Mouse (Mus musculus) spleen, adult 12 weeks (tissue): ENCODE data around the gene Asb4.

Experiments used
- DNase-seq: peaks from one replicate; pipeline ENCODE4 v3.0.0; 2022; ENCODE audit warnings: low spot score

The Asb4 gene

GRCm38 (mm10) chr6:5394971-5395370, 11.8 kb downstream of the Asb4 start:
- no peak for DNase-seq

DNA sequence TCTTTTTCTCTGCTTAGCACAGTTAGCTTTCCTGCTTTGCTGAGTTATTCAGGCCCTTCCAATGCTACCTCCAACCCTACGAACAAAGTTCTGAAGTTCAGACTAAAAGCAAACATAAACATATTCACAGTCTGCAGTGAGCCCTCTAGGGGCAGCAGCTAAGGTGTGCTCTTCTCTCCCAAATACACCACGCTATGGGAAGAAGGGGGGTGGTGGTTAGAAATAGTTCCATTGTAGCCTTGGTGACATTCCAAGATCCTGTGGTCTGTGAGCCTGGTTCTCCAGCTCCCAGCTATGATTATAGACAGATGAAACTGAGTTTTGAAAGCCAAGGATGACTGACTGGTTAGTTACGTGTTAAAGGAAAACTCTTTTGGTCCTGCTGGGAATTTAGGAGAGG, 13.6 kb downstream of the Asb4 start:
- no peak for DNase-seq

GRCm38 (mm10) chr6:5401394-5401793, 18.2 kb downstream of the Asb4 start:
- no peak for DNase-seq

DNA sequence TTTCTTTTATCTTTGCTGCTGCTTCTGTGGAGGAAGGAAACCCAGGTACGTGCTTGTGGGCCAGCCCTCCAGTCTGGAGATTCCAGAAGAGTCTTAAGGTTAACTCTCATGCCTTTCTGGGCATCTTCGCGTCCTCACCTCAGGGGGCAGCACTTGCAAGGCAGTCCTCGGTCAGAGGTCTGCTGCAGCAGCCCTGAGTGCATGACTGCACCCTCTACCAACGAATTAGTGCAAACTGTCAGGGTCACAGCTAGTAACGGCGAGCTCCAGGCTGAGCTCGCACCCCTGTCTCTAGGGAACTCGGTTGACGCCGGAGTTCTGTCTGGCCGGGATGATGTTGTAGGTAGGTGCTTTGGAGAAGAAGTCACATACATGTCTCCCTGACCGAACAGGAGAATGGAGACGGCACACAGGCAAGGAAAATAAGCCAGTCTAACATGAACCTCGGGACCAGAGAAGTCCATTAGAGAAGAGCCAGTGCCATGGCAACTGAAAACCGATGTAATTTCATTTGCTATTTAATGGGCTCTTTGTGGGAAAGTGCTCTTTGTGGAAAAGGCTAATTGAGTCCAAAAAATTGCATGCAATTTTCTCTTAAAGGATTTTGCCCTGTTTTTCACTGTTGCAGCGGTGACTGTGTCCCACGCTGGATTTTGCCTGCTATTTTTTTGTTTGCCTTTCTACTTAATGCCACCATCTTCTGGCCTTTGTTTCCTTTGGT, 20.1 kb downstream of the Asb4 start:
- no peak for DNase-seq

DNA sequence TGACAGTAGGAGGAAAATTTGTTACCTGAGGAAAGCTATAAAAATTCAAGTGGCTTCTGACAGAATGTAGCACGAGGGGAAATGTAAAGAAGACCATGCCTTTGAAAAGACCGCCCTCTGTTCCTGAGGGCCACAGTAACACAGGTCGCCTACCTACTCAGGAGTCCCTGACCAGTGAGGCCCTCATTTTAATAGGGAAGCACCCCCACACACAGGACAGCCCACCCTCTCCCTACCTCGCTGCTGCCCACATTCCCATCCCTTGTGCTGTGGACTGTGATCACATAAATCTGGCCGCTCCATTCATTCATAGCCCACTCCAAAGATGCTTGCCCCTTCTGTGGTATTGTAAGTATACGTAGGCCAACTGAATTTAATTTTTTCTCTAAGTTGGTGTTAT, 20.8 kb downstream of the Asb4 start:
- DNase-seq, result no peak

DNA sequence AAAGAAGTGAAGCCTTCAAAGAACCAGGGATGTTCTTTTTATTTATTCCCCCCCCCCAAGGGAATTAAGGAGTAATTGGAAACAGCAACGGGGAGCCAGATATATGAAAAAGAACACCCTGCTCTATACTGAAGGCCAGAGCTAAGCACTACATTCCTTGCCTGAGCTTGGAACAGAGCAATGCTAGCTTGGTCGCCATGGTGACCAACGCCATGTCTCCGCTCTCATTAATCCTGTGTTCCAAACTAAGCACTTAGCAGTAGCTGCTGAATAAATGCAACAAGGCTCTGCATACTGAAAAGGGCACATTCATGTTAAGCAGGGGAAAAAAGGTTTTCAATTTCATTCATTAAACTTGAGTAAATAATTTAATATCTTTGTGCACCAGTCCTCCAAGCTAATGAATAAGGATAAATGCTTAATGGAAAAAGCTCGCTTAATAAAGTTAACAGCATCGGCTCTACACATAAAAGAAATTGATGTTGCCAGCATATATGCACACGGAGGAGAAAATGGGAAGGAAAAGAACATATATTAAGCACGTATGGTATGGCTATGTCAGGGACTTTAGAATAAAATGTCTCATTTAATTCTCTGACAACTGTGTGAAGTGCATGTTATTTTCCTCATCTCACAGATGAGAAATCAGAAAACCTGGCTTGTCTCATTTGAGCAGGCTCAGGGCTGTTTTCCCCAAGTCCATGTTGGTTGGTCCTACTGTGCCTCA, 25.4 kb downstream of the Asb4 start:
- no peak for DNase-seq

DNA sequence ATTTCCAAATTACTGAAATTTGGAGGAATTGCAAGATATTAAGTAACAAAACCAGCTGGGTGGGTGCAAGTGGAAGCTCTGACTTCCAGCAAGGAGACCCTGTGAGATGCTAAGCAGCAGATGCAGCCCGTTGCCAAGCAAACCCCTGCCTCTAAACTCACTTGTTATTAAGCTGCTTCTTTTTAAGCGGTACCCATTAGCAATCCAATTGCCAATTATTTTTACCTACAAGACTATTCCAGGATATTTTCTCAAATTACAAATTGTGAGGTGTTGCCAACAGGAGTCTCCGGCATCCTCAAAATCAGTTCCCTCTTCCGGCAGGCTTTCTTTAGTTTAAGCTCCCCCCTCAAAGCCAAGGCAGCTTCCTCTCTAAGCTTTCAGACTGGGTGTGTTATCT, 26.5 kb downstream of the Asb4 start:
- no peak for DNase-seq

DNA sequence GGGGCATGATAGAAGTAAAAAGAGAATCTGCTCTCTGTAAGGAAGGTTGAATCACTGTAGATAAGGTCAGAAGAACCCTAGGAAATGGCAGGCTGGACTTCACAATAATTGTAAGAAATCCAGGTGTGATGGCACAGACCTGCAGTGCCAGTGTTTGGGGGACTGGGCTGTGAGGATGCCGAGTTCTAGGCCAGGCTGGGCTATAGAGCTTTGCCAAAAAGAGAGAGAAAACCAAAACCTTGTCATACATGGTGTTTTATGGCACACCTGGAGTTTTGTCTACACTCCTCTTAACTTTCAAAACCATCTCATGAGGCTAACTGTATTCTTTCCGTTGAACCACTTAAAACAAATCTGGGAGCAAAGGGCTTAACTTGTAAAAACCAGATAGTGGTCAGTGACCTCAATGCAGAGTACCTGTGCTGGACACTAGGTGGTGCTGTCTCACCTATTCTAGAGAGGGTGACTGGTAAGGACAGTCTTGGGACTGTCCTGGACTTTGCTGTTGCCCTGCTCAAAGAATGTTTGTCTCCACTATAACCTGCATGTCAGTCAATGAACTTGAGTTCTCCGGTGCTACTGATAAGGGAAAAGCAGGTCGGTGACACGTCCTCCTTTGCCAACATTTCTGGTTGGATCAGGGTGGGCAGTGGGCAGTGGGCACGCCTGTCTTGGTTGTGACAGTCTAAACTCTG, 27.7 kb downstream of the Asb4 start:
- DNase-seq, result peak; percentile 8

DNA sequence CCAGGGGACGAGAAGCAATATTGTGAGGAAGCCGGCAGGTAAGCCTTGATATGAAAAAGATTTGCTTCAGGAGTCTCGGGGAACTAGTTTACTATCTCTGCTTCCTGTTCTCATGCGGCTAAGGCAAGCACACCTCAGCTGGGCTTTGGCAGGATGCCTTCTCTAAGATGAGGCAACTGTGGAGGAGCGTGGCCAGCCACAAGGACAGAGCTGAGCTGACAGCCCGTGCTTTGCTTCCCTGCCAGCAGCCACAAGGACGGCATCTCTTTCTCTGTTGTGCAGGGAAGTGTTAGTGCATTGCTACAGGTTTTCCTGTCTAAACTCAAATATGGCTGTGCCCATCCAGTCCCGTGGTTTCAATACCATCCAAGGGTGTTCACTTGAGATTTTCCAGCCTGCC, 30.1 kb downstream of the Asb4 start:
- no peak for DNase-seq

GRCm38 (mm10) chr6:5421442-5421841, 38.3 kb downstream of the Asb4 start:
- no peak for DNase-seq

- no peak for DNase-seq
Measured at GRCm38 (mm10) chr6:5422386-5422785, 39.2 kb downstream of the Asb4 start.

DNA sequence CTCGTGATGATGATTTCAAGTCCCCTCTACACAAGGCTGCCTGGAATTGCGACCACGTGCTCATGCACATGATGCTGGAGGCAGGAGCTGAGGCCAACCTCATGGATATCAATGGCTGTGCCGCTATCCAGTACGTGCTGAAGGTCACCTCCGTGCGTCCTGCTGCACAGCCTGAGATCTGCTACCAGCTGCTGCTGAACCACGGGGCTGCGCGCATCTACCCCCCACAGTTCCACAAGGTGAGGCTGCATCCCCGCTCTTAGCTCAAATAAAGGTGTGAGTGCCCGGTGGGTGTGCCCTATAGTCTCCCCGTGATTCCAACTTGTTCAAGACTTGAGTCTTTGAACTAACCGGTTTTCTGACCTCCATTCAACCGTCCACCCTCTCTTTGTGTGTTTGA, 40.4 kb downstream of the Asb4 start:
- DNase-seq, result no peak

GRCm38 (mm10) chr6:5427033-5427432, 43.8 kb downstream of the Asb4 start:
- no peak for DNase-seq

GRCm38 (mm10) chr6:5429562-5429961, 46.4 kb downstream of the Asb4 start:
- no peak for DNase-seq

DNA sequence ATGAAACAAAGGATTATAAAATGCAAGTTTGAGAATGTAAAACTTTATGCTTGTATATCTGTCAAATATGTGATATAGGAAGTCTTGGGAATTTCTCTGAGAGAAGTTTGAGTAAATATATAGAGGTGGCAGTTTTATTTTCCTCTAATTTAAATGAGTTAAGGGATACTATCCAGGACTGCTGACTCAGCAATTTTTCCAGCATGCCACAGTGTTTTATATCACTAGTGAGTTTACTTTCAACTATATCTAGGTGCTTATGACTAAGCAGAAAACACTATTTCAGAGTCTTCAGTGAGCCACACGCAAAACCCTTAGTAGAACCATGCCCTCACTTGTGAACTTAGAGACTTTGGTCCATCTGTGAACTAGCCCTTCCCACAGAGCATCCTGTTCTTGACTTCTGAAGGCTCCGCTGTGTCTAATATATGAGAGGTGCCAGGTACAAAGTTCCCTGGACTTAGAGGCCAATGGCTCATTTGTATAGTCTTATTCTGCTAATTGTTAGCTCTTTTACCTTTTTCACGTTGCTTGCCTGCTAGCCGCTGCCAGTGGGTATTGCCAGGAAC, 46.9 kb downstream of the Asb4 start:
- no peak for DNase-seq

- DNase-seq, result no peak
Measured at GRCm38 (mm10) chr6:5433887-5434286, 50.7 kb downstream of the Asb4 start.

- DNase-seq, result no peak
Measured at GRCm38 (mm10) chr6:5437757-5438156, 54.6 kb downstream of the Asb4 start.

DNA sequence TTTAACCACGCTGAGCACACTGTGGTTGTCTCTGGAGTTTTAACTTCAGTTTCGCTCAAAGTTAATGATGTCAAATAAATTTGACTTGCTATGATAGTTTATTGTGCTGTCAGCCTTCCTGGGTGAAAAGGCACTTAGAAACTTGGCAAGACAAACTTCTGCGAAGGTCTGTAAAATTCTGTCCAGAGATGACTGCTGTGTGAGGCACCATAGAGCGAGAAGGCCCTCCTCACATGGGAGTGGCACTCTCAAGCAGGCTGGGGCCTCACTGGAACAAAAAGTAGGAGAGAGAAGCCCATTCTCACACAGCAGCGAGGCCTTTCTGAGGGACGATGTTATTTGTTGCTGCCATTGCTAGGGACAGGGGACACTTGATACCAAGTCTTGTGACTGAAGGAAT, 58.0 kb downstream of the Asb4 start:
- DNase-seq, result no peak

GRCm38 (mm10) chr6:5442316-5443085, 59.3 kb downstream of the Asb4 start:
- no peak for DNase-seq

DNA sequence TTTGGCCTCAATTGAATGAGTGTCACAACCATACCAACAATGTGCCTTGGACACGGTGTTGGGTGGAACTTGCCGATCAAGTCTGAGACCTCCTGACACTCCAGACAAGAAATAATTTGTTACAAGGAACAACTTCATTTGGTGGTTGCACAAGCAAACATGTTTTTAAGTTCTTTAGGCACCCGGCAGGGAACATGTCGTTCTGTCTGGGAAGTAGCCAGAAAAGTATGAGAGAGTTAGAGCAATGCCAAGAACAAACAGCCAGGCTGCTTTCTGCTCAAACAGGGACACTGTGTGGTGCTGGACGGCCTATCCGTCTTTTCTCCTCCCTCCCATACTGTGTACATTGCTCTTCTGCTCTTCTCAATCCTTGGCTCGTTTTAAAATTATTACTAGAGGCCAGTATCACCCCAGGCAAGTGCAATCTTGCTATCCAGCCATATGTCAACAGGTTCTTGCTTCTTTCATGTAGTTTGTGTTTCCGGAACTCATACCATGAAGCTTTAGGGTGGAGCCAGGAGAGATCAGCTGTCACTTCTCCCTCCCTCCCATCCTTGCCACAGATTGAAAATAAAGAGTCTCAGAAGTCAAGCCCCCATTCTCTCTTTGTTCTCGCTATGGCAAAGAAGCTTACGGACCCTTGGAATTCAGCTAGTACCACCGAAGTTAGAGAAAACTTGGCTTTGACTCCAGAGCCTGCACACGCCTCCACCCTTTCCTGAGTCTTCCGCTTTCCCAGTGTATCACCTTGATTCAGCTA, 60.1 kb downstream of the Asb4 start:
- DNase-seq, result no peak

- DNase-seq, result no peak
Measured at GRCm38 (mm10) chr6:5444331-5444898, 61.2 kb downstream of the Asb4 start.
